Mouse (Mus musculus) telencephalon, adult 2 months (tissue): ENCODE data around the gene Sidt1.
"Not testable (repeated sequence)": the region's sequence is repeated elsewhere in the genome, so short reads cannot be mapped to it uniquely, and the experiment has no call there.

Experiments used
- DNase-seq: peaks from one replicate; pipeline ENCODE4 v3.0.0-alpha.2; 2011; ENCODE audit warnings: low read depth, low spot score

Gene Sidt1

GRCm38 (mm10) chr16:44302126-44302892 is 30.7 kb downstream of the Sidt1 start:
- no peak for DNase-seq

- DNase-seq, result no peak
Measured at GRCm38 (mm10) chr16:44299438-44300093, 33.4 kb downstream of the Sidt1 start.

GRCm38 (mm10) chr16:44293960-44294359 is 39.0 kb downstream of the Sidt1 start:
- DNase-seq, result no peak

GRCm38 (mm10) chr16:44292681-44293080 is 40.3 kb downstream of the Sidt1 start:
- not testable (repeated sequence) for DNase-seq

GRCm38 (mm10) chr16:44289004-44289648 is 43.9 kb downstream of the Sidt1 start:
- no peak for DNase-seq

GRCm38 (mm10) chr16:44287356-44287950 is 45.5 kb downstream of the Sidt1 start:
- DNase-seq, result no peak

GRCm38 (mm10) chr16:44282614-44283325 is 50.2 kb downstream of the Sidt1 start:
- DNase-seq, result no peak

GRCm38 (mm10) chr16:44282036-44282435 is 51.0 kb downstream of the Sidt1 start:
- no peak for DNase-seq

- DNase-seq, result no peak
Measured at GRCm38 (mm10) chr16:44280806-44281205, 52.2 kb downstream of the Sidt1 start.

GRCm38 (mm10) chr16:44277212-44277611 is 55.8 kb downstream of the Sidt1 start:
- DNase-seq, result peak; percentile 69

- no peak for DNase-seq
Measured at GRCm38 (mm10) chr16:44271371-44272038, 61.5 kb downstream of the Sidt1 start.

GRCm38 (mm10) chr16:44270606-44271005 is 62.4 kb downstream of the Sidt1 start:
- DNase-seq, result no peak

GRCm38 (mm10) chr16:44269578-44269977 is 63.4 kb downstream of the Sidt1 start:
- no peak for DNase-seq

GRCm38 (mm10) chr16:44268541-44269215 is 64.3 kb downstream of the Sidt1 start:
- peak; percentile 88 for DNase-seq

- DNase-seq, result no peak
Measured at GRCm38 (mm10) chr16:44265562-44265961, 67.4 kb downstream of the Sidt1 start.

GRCm38 (mm10) chr16:44264916-44265315 is 68.1 kb downstream of the Sidt1 start:
- no peak for DNase-seq

GRCm38 (mm10) chr16:44257476-44257875 is 75.5 kb downstream of the Sidt1 start:
- no peak for DNase-seq

GRCm38 (mm10) chr16:44254698-44255097 is 78.3 kb downstream of the Sidt1 start:
- DNase-seq, result peak; percentile 45

GRCm38 (mm10) chr16:44253797-44254634 is 79.0 kb downstream of the Sidt1 start:
- no peak for DNase-seq
